Mouse (Mus musculus) layer of hippocampus, adult 18-20 months (tissue): ENCODE data around the gene 6430548M08Rik. TPM values are rescaled to one million over a fixed set of nuclear protein-coding genes. Genes with fewer than 3 reads are reported as not detected.

Experiments
- DNase-seq, 2 experiments: peaks; one replicate each; pipeline ENCODE4 v3.0.0; 2022; ENCODE audit warnings: low spot score in 2 of 2
- total RNA-seq, 2 experiments: library from RNA; stranded (reverse); gene quantifications; 2 replicates each; pipeline ENCODE4 v1.2.3; 2021

6430548M08Rik gene
- total RNA-seq, 2 experiments from 2014 or later: 163 to 201 TPM

DNA sequence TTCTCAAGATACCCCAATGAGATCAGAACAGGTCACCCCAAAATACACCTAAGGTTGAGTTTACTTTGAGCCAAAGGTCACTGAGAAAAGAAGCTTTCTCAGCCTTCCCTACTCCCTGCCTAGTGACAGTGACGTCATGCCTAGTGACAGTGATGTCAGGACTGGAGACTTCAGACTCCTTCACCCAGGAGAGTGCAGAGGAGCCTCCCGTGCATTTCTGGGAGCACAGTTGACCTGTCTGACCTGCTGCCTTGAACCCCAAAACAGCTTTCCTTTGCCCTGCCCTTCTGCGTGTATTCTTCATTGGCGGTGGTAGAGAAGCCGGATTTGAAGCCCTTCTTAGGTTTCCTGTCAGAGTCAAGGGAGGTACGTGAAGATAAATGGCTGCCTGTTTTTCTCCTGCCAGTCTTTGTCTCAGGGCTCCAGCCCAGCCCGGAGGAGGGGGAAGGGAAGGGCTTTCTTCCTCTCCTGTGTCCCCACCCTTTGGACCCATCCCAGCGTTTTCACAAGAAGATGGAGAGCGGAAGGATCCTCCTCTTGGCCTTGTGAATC, 9.2 kb upstream of the 6430548M08Rik start:
- no peak for DNase-seq

DNA sequence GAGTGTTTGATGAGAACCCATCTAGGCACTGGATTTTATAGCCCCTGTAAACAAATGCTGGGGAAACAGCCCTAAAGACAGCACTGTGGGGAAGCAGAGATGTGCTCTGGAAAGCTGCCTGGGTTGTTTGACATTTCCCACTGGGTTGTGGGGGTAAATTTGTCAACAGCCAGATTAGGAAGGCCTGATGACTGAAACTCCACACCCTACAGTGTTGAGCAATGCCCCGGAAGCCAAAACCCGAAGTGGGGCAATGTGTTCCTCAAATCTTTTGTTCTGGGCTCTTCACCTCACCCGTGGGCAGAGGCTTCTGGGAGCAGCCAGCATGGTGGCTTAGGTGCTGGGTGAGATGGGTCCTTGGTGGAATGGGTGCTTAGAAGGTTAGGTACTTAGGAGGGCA, 4.8 kb upstream of the 6430548M08Rik start:
- DNase-seq: no peak

DNA sequence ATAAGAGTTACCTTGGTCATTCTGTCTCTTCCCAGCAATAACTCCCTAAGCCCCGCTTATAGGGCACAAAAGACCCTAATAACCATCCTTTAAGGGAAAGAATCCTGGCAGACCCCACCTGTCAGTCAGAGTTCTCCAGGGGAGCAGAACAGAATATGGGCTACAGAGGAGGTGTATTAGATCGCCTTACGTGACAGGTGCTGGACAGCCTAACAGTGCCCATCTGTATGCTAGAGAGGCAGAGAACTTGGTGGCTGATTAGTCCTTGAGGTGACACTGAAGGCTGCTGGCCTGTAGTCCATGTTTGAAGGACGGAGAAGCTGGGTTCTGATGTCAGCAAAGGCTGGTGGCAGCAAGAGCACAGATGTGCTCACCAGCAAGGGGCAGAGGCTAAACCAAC, 3.0 kb upstream of the 6430548M08Rik start:
- no peak for DNase-seq

DNA sequence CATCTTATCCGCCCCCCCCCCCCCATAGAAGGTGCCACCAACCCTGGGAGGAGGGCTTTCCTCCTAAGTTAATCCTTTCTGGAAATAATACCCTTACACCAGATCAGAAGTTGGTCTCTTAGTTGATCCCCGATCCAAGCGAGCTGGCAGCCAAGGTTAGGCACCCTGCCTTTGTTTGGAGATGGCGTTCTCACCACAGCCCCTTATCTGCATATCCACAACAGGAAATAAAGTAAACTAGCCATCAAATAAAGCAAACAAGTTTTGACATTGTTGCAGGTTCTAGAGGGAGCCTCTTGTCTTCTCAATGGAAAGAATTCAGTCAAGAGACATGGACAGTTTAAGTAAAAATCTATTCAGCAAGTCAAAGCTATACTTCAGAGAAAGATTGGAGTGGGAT, 2.6 kb upstream of the 6430548M08Rik start:
- DNase-seq: no peak

DNA sequence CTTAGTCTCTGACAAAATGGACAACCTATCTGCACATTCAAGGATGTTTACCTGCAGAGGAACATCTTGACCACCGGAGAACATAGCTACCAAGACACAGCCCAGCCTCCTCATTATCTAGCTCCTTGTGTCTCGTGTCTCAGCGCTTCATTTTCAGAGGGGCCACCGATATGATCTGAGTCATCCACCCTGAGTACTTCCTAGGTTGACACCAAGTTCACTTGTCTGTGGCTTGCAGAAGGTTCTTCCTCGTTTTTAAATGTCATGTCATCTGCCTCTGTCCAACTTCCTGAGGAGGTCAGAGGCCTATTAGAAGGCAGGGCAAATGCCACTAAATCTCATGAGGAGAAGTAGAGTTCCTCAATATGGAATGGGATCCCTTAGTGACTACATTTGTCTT, 1.4 kb upstream of the 6430548M08Rik start:
- DNase-seq: no peak

DNA sequence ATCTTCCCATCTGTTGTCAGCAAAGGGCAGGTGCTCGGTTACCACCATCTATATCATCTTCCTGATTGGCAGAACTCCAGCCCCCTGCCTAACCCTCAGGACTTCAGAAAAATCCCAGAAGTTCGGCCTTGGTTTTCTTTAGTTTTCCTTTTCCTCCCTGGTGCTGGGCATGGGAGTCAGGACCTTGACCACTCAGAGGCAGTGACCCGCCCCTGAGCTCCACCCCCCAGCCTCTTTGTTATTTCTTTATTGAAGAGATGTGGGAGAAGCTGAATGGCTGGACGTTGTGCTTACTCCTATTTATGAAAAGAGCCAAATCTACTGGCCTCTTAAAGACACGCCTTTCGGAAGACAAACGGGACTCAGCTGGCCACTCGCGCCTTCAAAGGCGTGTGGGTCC, 646 bp upstream of the 6430548M08Rik start:
- DNase-seq: no peak

DNA sequence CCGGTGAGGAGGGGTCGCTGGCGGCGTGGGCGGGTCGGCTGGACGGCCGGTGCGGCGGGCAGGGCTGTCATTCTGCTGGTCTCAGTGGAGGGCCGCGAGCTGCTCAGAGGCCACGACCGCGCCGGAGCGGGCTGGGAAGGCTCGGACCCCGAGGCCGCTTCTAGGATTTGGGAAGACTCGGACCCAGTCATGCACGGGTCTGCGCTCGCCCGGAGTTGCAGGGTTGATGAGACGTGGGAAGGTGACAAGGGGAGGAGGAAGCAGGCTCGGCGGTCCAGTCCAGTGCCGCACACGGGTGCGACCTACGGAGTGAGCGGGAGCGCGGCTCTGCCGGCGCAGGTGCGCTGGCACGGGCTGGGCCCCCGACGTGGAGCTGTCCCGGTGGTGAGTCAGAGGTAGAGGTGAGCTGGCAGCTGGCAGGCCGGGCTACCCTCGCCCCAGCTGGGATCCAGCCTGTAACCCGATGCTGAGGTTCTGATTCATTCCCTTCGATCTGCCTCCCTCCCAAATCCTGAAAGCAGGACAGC, 426 bp downstream of the 6430548M08Rik start:
- DNase-seq: no peak

DNA sequence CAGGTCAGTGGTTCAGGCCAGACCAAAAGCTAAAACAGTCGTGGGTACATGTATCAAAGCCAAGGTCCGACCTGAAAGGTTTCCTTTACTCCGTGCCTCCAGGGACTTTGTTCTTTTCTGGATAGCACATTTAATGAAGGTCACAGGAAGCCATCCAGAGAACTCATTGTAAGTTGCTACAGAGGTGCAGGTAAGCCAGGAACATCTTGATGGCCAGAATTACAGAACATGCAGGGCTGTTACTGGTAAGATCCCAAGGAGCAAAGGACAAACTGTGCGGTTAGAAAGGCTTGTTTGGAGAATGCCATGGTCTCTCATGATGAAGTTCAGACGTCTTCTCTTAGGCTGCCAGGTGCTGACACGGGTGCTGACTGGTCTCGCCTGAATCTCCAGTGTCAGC, 2.6 kb downstream of the 6430548M08Rik start:
- DNase-seq: no peak

DNA sequence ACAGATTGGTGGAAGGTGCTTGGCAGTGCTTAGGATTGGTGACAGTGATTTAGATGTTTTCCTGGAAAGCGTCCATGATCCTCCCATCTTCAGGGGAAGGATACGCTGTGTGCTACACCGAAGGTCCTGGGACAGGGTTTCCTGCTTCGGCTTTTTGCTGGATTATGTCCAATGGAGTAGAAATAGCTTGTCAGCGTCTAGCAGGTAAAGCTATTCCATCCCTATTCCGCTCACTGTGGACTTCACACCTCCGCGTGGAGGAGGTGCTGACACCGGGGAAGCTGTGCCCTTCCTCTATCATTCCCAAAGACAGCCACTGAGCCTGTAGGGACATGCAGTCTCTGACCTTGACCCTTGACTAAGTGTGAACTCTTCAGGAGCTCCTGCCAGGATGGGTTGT, 4.2 kb downstream of the 6430548M08Rik start:
- DNase-seq: no peak

DNA sequence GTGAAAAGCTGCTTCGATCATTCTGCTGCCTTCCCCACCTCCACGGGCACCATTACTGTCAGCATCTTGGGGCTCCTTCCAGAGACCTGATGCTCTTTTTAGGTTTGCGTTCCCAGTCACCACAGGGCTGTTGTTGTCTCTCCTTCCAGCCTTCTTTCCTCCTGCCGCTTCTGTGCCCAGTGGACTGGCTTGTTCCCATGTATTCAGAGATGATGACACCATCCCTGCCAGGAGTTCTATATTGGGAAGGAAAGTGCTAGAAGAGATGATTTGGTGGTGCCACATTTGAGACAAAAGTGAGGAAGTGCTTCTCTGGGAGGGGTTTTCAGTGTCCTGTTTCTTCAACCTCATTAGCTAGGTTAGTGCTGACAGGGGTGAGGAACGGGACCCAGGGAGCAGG, 4.9 kb downstream of the 6430548M08Rik start:
- DNase-seq: no peak

DNA sequence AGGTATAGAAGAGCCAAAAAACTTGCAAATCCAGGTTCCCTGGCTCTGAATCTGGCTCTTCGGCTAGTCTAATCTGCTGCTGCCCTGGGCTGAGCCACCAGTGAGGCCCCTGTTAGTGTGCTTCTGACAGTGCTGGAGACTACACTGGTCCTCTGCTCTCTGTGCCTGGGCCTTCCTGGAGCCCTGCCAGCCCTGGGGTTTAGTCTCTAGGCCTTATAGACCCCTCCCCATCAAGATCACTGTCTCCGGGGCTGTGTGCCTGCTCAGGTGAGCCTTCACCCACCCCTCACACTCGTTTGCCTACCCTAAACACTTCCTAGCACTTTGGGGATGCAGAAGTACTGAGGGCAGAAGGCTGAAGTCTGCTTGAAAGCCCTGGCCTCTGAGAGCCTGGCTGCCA, 5.5 kb downstream of the 6430548M08Rik start:
- DNase-seq: no peak

DNA sequence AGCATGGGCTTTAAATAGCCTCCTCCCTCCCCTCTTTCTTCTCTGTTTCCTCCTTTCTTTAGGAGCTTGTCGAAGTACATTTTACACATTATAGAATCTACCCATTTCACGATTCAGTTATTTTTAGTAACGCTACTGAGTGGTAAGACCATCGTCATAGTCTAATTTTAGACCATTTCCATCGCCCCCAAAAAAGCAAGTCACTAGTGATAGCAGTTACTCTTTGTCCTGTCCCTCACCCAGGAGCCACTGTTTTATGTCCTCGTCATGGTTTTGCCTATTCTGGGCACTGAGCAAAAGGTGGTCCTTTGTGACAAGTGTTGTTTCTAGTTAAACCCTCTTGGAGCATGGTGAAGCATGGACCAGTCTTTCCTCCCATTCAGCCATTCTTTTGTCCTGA, 6.0 kb downstream of the 6430548M08Rik start:
- DNase-seq: no peak

DNA sequence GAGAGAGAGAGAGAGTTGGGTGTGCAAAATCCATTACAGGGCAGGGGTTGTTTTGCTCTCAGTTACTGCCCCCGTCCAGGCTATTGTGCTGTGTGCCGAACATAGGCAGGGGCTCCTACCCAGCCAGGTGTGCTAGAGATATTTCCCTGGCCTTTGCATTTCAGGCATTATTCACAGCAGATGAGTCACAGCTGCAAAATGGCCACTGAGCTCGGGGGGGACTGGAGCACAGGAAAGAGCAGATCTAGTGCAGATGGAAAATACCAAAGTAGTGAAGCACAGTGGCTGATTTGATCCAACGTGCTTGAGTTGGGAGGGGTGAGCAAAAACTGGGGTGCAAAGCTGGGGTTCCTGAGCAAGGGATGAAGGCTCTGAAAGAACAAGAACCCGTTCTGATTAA, 7.0 kb downstream of the 6430548M08Rik start:
- DNase-seq: no peak

DNA sequence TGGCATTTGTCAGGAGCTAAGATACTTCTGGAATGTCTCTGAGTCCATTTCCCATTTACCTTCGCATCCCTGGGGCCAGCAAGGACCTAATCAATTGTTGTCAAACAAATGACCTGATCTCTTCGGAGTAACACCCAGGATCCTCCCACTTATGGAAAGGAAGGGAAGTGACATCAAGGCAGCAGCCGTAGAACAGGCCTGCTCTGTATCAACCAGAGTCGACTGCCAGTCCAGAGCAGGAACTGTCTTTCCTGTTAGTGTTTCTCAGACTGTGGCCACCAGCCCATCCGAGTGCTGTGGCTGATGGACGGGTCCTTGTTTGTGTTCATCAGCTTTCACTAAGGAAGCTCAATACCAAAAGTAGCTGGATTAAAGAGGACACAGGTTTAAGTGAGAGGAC, 10.3 kb downstream of the 6430548M08Rik start:
- no peak for DNase-seq

DNA sequence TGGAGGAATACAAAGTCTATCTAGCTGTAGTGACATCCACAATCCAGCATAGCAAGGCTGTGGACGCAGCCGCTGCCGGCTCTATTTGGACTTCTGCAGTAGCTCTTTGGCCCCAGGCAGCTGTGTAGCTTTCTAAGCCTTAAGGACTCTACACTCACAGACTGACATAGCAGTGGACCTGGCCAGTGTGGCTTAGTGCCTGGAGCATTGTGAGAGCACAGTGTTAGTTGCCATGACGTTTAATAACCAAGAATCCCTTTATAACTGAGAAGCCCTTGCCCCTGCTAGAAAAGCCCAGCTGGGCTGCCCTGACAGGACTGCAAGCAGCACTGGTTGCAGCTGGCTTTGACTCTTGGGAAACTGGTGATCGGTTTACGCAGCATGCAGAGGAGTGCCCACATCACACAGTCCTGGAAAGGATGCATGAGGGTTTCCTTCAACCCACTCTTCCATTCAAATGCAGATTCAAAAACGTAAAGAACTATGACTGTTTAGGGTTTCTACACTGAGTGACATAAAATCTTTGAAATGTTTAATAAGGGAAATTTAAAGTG, 11.0 kb downstream of the 6430548M08Rik start:
- DNase-seq: no peak

DNA sequence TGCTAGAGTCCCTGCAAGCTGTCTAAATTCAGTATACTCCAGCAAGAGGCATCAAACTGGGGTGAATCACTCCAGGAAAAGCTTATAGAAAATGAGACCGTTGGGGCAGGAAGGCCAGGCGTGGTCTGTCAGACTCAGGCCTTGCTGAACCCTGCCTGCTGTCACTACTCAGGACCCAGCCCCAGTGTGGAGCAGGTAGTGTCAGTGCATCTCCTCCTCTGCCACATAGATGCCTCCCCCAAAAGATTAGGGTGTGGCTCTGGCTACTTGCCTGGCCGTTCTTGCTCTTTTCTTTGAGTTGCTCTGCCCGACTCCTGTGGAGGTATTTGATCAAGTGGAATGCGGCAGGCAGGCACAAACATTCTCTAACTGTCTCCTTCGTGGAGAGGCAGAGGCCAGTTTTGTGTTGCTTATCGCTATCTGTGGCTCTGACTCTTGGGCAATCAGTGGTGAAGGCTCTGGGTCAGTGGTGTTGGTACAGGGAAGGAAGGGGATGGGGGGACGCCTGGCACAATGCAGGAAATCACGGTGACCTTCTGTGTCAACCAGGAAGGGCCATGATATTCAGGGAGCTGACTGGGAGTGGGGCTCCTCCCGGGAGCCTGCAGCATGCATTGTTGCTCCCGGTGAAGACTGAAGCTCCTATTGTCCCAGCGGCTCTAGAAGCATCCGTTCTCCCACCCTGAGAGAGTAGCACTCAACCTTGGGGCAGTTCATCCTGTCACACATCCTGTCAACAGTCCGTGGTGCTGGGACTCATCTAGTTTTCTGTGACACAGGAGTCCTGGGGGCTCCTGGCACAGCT, 12.6 kb downstream of the 6430548M08Rik start:
- no peak for DNase-seq

DNA sequence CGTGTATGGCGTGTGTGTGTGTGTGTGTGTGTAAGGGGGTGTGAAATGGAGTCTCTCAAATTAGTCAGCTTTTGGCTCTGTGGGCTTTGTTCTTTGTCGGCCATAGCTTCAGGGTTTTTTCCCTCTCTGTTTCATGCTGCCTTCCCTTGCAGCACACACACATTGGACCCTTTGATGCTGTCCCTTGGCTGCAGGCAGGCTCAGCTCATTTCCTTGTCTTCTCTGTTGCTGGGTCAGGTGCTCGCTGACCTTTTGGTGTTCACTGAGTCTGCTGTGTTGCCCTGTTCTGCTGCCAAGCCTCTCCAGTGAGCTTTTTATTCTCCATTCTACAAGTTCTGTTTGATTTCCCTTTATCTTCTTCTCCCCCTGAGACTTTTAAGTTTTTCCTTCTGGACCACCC, 15.6 kb downstream of the 6430548M08Rik start:
- DNase-seq: no peak

DNA sequence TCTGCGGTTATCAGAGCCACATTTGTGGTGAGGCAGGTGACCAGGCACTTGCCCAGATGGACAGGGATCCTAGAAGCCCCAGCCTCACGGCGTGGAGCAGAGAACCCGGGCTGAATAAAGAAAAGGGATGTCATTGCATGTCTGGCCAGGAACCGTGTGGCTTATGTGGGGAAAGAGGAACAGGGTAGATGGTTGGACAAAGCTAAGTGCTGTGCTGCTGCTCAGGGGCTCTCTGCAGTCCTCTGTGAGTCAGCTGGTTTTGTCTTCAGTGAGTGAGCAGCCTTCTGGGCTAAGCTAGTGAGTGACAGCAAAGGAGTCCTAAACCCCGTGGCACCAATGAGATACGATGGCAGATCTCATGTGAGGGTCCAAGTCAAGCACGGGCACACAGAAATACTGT, 17.2 kb downstream of the 6430548M08Rik start:
- DNase-seq: no peak

DNA sequence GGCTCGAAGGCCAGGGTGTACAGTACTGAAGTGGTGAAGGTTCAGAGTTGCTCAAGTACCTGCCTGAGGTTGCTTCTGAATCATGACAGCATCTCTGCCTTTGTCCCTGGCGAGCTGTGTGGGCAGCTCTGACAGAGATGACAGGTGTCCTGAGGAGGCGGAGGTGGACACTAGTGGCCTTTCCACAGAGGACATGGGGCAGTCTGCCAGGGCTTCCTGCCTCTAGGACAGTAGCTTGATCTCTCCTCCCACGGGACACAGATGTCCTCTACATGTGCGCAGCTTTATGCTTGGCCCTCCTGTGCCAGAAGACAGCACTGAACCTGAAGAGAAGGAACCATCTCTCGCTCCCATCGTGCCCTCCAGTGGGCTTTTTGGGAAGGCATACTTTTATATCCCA, 19.2 kb downstream of the 6430548M08Rik start:
- no peak for DNase-seq

DNA sequence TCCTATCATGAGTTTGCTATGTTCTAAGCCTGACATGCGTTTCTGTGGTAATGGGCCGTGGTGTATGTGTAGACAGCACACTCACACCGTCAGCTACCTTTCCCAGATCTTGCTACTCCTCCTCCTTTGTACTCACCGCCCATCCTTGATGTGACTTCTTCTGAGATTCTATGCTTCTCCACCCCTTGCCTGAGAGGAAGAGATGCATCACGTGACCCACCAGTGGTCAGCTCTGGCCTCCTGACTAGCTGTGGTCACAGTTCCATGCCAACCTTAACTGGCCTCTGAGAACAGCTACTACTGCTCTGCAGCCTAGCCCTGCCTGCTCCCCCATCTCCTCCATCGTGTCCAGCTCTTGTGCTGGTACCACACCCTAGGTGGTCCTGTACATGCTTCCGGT, 21.7 kb downstream of the 6430548M08Rik start:
- DNase-seq: no peak

DNA sequence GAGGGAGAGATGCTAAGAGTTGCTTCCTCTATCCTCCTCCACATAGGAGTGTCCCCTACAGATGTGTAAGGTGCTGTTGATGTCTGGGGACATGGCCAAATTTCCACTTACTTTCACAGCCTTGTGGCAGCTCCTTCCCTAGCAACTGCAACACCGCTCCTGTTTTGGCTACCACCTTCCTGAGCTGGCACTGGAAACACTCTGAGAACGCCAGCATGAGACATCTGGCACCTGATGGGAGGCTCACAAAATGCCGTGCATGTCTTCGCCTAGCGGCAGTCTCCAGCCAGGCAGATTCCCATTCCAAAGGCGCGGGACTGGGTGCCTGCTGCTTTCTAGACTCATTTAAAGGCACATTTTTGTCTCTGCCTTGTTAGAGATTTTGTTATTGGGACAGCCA, 22.7 kb downstream of the 6430548M08Rik start:
- DNase-seq: peak; percentile 56 to 65

DNA sequence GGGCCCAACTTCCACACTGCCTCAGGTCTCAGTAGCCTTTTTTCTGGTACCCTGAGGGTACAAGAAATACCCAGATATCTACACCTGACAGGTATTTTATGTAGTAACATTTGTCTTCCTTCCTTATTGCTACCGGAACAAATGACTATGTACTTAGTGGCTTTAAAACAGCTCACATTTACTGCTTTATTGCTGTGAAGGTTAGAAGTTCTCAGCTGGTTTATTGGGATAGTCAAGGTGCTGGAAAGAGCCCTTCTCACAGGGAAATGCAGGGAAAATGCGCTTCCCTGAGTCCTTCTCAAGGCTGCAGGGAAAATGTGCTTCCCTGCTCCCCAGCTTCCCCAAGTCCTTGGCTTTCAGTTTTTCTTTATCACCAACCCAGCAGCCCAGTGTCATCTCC, 25.0 kb downstream of the 6430548M08Rik start:
- no peak for DNase-seq

DNA sequence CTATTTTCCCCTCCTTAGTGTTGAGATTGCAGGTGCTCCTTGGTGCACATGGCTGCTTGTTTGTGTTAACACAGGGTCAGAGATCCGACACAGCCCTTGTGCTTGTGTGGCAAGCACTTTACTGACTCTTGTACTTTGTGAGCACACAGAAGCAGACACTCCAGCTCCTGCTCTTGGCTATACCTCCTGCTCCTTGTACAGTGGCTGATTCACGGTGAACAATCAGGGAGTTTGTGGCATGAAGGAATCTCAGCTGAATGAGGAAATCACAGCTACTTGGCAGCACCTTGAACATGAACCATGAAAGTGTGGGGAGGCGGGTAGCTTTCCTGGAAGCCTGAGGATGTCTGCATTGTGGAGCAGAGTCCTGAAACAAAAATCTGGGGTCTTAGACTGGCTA, 26.8 kb downstream of the 6430548M08Rik start:
- no peak for DNase-seq
